Mouse (Mus musculus) gastrocnemius, postnatal 36 days (tissue): ENCODE measurements at regions not wholly inside any gene's neighbourhood (a gene's known extent, or its start where the extent isn't known, plus 50 kb on each side); places are given as distances from the start of the nearest gene placed in this dataset.

Source experiments
- DNase-seq, 2 experiments: peaks; one replicate each; pipeline ENCODE4 v3.0.0; 2022
- intact Hi-C: fragments of 180-260 bp; cut with DNase I; formaldehyde crosslinking; loops from one replicate; pipeline ENCODE4 v1.15.1; 2025

DNA sequence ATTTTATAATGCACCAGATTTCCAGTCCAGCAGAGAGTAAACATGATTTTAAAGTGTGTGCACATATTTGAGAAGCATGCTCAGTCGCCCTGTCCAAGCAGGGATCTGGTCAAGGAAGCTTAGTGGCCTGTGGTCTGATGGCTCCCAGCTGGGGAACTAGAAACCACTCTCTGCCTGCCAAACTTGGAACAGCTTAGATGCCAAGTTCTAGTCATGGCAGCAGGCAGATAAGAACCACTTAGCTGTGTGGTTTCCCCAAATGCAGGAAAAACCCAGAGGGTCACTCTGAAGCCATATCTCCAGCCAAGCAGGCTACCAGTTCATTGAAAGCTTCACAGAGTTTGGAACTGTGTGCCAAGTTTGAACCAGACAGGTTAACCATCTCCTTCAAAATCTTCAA is 86.1 kb downstream of the Fam114a2 start:
- no peak for DNase-seq
- intact Hi-C loops, result no loop called here

GRCm38 (mm10) chr11:57431886-57432285 is 86.5 kb downstream of the Fam114a2 start:
- intact Hi-C loops, result no loop called here
- no peak for DNase-seq

GRCm38 (mm10) chr11:57426046-57426805 is 92.2 kb downstream of the Fam114a2 start:
- intact Hi-C loops, result no loop called here
- DNase-seq, result peak; percentile 21 to 29

GRCm38 (mm10) chr11:57419416-57419815 is 99.0 kb downstream of the Fam114a2 start:
- intact Hi-C loops, result no loop called here
- DNase-seq, result no peak

DNA sequence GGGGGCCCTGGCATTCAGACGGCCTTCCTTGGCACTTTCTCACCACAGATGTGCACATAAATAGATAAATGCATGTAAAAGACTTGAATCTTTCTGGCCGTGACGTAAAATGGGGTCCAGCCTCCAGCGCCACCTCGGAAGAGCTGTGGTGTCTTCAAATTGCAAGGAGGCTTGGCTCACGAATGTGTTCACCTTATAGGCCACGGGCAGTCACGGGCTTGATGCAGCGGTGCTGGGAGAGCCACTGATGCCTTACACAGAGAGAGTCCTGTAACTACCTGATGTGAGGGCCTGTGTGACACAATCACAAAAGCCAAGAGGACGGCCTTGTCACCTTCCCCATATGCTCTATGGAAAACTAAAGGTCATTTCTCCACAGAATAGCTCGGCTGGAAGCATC is 102.4 kb downstream of the Fam114a2 start:
- intact Hi-C loops, result no loop called here
- DNase-seq, result no peak

DNA sequence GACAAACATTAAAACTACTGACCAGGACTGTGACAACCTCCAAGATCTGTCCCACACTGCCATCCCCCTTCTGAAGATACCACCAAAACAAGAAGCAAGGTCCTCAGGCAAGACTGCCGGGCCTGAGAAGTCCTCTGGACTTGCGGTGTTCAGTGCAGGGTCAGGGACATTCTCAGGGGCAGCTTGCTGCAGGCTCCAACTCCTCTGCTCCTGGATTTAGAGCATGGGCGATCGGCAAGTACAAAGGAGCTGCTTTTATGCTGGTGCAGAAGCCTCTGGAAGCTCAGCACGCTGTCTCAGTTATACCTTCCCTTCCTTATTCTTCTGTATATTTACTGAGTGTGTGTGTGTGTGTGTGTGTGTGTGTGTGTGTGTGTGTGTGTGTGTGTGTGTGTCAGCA is 103.2 kb downstream of the Fam114a2 start:
- intact Hi-C loops, result no loop called here
- DNase-seq, result no peak

DNA sequence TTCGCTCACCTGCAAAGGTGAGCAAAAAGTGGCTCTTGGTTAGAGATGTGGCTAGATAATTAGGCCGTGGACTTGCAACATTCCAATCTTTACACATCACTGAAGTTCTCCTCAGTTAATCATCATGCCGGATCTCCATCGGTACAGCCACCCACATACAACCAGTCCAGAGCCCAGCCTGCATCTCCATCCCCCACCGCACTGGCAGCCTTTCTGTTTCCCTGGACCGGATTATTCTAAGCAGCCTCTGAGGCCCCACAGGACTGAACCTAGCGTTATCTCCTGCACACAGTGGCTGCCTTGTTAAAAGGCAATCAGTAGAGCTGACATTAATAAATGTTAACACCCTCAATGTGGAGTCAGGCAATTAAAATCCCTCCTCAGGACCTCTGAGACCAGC is 103.7 kb downstream of the Fam114a2 start:
- intact Hi-C loops, result no loop called here
- no peak for DNase-seq

DNA sequence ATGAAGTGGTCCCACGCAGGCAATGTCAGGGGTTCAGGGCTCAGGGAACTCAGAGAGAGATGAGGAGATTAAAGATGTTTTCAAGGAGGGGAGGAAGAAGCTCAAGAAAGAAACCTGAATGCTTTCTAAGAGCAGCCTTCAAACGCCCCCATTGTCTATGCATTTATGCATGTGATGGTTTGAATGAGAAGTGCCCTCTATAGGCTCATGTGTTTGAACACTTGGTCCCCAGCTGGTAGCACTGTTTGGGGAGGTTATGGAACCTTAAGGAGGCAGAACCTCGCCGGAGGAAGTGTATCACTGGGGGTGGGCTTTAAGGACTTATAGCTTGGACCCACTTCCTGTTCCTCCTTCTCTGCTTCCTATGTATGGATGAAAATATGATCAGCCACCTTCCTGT is 105.1 kb downstream of the Fam114a2 start:
- intact Hi-C loops, result no loop called here
- no peak for DNase-seq

GRCm38 (mm10) chr11:57412766-57413165 is 105.7 kb downstream of the Fam114a2 start:
- no peak for DNase-seq
- intact Hi-C loops, result no loop called here

- intact Hi-C loops, result no loop called here
Measured at GRCm38 (mm10) chr11:57404172-57404571, 114.2 kb downstream of the Fam114a2 start.

GRCm38 (mm10) chr11:57401610-57402009 is 116.8 kb downstream of the Fam114a2 start:
- no peak for DNase-seq
- intact Hi-C loops, result no loop called here

More at GRCm38 (mm10) chr11:57404172-57404571, 114.2 kb downstream of the Fam114a2 start:
- DNase-seq, result peak; percentile 14 to 21

DNA sequence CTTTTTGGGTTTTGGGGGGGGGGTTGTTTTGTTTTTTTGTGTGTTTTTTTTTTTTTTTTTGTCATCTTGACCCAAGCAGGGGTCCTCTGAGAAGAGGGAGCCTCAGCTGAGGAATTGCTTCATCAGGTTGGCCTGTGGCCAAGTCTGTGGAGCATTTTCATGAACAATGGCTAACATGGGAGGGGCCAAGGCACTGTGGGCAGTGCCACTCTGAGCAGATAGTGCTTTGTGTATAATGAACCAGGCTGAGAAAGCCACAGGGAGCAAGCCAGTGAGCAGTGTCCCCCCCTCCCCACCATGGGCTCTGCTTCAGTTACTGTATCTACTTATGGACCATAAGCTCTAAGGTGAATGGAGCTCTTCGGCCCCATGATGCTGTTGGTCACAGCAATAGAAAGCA is 119.1 kb downstream of the Fam114a2 start:
- intact Hi-C loops, result no loop called here
- DNase-seq, result no peak

DNA sequence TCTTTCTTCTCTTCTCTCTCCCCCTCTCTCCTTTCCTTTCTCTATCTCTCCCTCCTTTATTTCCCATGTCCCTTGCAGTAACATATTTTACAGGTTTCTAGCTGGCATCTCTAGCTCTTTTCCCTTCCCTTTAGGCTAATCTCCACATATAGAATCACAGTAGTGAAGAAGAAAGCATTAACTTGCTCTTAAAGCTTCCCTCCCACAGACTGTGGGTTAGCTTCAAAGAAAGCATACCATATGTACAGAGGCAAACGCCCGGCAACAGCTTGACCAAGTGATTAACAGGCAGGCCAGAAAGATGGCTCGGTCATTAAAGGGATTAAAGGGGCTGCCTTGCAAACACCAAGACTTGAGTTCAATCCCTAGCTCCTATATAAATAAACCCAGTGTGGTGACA is 122.0 kb downstream of the Fam114a2 start:
- intact Hi-C loops, result no loop called here
- no peak for DNase-seq

DNA sequence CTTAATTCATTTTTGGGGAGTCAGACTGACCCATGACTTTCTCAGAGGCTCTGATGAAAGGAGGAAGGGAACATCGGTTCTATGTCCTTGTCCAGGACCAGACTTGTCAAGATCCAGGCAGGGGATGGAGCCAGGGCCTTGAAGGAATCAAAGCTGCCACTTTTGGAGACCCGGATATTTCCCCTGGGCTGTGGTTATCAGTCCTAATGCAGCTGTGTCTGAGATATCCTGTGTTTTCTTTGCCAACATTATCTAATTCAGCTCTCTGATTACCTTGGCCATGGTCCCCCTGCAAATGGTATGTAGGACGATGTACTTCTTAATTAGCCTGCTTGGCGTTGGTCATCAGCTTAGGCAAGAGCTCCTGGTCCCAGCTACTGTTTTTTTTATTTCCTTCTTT is 127.6 kb downstream of the Fam114a2 start:
- DNase-seq, result no peak
- intact Hi-C loops, result no loop called here
